Mouse (Mus musculus) neural tube, embryonic 12.5 days (tissue): ENCODE measurements at regions not wholly inside any gene's neighbourhood (a gene's known extent, or its start where the extent isn't known, plus 50 kb on each side); places are given as distances from the start of the nearest gene placed in this dataset. TPM values are rescaled to one million over a fixed set of nuclear protein-coding genes. Genes with fewer than 3 reads are reported as not detected.

Experiments
- ATAC-seq: fragments of 200-750 bp; cut with Nextera tagmentation; 2 replicates; pipeline ENCODE4 v1.8.0; 2017; ENCODE audit warnings: low read depth, mild to moderate bottlenecking, moderate TSS enrichment, moderate library complexity; ENCODE audit not compliant: low FRiP score
- H3K27ac ChIP-seq: fragments of 300-500 bp; sonication (generic); 2 replicates; pipeline ENCODE4 v1.5.1; 2016
- H3K27me3 ChIP-seq: fragments of 300-500 bp; sonication (generic); replicated peaks from 2 replicates; pipeline ENCODE4 v1.6.1; 2016; ENCODE audit warnings: mild to moderate bottlenecking
- H3K36me3 ChIP-seq: fragments of 300-500 bp; sonication (generic); 2 replicates; pipeline ENCODE4 v1.6.1; 2016; ENCODE audit warnings: mild to moderate bottlenecking
- H3K4me1 ChIP-seq: fragments of 300-500 bp; sonication (generic); 2 replicates; pipeline ENCODE4 v1.6.1; 2016
- H3K4me2 ChIP-seq: fragments of 300-500 bp; sonication (generic); replicated peaks from 2 replicates; pipeline ENCODE4 v1.6.1; 2016; ENCODE audit warnings: mild to moderate bottlenecking
- H3K4me3 ChIP-seq: fragments of 300-500 bp; sonication (generic); 2 replicates; pipeline ENCODE4 v1.5.1; 2016
- H3K9ac ChIP-seq: fragments of 300-500 bp; sonication (generic); 2 replicates; pipeline ENCODE4 v1.6.1; 2016; ENCODE audit warnings: mild to moderate bottlenecking
- H3K9me3 ChIP-seq: fragments of 300-500 bp; sonication (generic); 2 replicates; pipeline ENCODE4 v1.6.1; 2016; ENCODE audit warnings: mild to moderate bottlenecking
- WGBS: fragments of 180-500 bp; shearing (Covaris S2); methylation state at CpG from one replicate; pipeline ENCODE4 v1.1.7; 2016; 5-methylcytosine and 5-hydroxymethylcytosine counted together
- microRNA-seq: library from miRNA; unstranded; fragments of <30 nt; microRNA quantifications from one replicate; pipeline ENCODE4, GENCODE M21; 2017

DNA sequence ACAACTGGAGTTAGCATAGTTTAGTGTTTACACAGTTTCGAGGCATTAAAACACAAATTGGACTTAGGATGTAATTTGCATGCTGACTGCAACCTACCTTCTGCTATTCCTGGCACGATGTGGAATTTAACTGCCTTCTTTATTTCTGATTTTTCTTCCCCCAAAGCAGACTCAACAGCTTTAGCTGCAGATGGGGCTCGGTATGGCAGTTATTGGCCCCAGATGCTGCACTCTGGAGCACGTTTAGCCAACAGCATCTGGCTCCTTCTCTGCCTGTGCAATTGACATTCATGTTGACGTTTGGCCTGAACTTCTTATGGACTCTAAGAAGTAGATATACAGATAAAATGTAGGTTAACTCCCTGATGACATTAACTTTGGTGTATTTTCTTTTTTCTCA, 625.8 kb upstream of the Gm597 start:
- Histone ChIP-seq H3K4me2 (no peak overlapping the region), H3K27me3 (no peaks in the 10 kb centered on the region), H3K36me3 (no peaks in the 10 kb centered on the region), H3K9me3 (no peaks in the 10 kb centered on the region), H3K4me3 (no peak overlapping the region), H3K9ac (no peak overlapping the region), H3K4me1 (no peaks in the 10 kb centered on the region), H3K27ac (no peak overlapping the region)
- ATAC-seq: no peak
- whole genome bisulfite sequencing: 73% methylated on average over 5 of the region's 5 CpGs

DNA sequence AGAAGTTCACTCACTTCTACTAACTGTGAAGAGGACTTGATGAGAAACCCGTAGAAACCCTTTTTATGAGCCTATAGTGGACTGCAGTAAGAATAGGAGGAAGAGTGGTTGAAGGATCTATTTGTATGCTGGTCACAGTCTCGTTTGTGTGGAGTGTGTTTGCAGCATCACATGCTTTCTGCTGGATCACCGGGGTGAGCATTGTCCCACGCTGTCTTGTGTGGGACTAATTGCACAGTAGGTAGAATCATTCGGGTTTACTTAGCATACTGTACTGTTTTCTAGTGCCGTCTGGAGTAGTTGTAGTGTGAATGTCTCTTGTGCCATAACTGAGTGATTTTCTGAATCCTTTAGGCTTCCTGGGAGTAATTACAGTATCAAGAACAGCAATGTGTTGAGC, 624.1 kb upstream of the Gm597 start:
- no peaks in the 10 kb centered on the region for H3K9me3 ChIP-seq
- H3K4me1 ChIP-seq: no peaks in the 10 kb centered on the region
- H3K4me3 ChIP-seq: no peak overlapping the region
- no peak overlapping the region for H3K4me2 ChIP-seq
- H3K27me3 ChIP-seq: no peaks in the 10 kb centered on the region
- H3K27ac ChIP-seq: no peak overlapping the region
- no peak overlapping the region for H3K9ac ChIP-seq
- WGBS: 80% methylated on average over 6 of the region's 6 CpGs
- H3K36me3 ChIP-seq: no peaks in the 10 kb centered on the region
- ATAC-seq: no peak

DNA sequence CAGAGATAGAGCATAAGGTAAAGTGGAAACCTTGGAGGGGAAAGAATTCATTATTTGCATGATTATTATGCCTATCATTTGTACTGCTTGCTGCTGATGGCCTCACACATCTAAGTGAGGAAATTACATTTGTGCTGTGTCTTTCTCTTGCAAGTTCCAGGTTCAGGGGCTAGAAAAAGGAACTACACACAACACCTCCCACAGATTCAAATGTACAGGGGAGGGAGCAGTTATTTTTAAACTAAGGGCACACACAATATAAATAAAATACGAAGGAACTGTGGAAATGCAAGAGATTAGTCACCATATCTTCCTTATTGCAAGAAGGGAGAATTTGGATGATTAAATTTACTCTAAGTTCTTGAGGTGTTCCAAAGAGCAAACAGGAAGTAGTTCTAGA, 583.7 kb upstream of the Gm597 start:
- 70% methylated on average over 1 of the region's 1 CpGs for WGBS
- H3K9me3 ChIP-seq: no peaks in the 10 kb centered on the region
- H3K27me3 ChIP-seq: no peaks in the 10 kb centered on the region
- ATAC-seq: no peak
- no peak overlapping the region for H3K27ac ChIP-seq
- no peak overlapping the region for H3K9ac ChIP-seq
- H3K4me2 ChIP-seq: no peak overlapping the region
- no peak overlapping the region for H3K4me3 ChIP-seq
- no peaks in the 10 kb centered on the region for H3K36me3 ChIP-seq
- no peaks in the 10 kb centered on the region for H3K4me1 ChIP-seq

DNA sequence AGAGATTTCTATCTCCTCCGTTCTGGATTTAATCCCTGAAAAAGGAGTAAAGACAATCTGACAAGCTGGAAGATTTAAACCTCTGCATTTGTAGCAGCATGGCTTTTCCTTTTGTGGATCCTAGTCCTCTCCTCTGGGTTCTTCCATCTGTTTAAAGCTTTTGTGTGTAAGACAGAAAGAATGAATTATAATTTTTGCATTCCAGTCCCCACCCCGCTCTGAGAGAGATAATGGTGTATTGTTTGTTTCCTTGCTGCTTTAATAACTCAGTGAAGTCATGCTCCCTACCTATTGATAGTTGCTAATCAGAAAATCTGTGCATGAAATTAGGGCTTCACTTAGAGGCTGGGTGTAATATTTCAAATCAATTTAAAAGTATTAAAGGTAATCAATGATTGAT, 561.5 kb upstream of the Gm597 start:
- H3K9ac ChIP-seq: no peak overlapping the region
- H3K36me3 ChIP-seq: no peaks in the 10 kb centered on the region
- H3K27me3 ChIP-seq: no peaks in the 10 kb centered on the region
- WGBS: 23% methylated on average over 2 of the region's 2 CpGs
- no peak overlapping the region for H3K4me3 ChIP-seq
- H3K9me3 ChIP-seq: no peaks in the 10 kb centered on the region
- no peaks in the 10 kb centered on the region for H3K4me1 ChIP-seq
- H3K27ac ChIP-seq: no peak overlapping the region
- no peak for ATAC-seq
- H3K4me2 ChIP-seq: no peak overlapping the region

DNA sequence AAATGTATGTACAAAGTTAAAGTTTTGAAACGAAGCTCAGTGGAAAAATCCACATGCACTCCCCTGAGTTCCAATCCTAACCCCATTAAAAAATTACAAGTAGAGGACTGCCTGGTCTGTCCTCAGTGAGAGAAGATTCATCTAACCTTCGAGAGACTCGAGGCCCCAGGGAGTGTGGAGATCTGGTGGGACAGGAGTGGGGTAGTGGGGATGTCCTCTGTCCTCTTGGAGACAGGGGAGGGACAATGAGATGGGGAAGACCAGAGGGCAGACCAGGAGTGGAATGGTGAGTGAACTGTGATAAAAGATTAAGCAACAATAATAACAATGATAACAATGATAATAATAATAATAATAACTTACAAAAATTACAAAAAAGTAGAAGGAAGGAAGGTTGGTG, 560.9 kb upstream of the Gm597 start:
- Histone ChIP-seq H3K4me2 (no peak overlapping the region), H3K36me3 (no peaks in the 10 kb centered on the region), H3K4me1 (no peaks in the 10 kb centered on the region), H3K27ac (no peak overlapping the region), H3K9ac (no peak overlapping the region), H3K9me3 (no peaks in the 10 kb centered on the region), H3K4me3 (no peak overlapping the region), H3K27me3 (no peaks in the 10 kb centered on the region)
- ATAC-seq: peak; percentile 53; the same call in 1 of the 2 replicates
- WGBS: 82% methylated on average over 3 of the region's 3 CpGs

DNA sequence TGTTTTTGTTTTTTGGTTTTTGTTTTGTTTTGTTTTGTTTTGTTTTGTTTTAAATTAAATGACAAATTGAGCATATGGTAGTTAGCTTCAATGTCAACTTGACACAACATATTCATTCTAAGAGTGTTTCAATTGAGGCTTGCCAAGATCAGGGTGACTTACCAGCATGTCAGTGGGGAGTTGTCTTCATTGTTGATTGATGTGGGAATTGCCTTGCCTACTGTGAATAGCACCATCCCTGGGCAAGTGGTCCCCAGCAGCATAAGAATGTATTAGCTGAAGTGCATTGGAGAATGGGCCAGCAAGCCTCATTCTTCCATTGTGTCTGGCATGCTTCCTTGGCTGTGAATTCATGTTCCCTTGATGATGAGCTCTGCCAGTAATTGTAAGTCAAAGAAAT, 548.9 kb upstream of the Gm597 start:
- Histone ChIP-seq H3K36me3 (no peaks in the 10 kb centered on the region), H3K9me3 (no peaks in the 10 kb centered on the region), H3K4me3 (no peak overlapping the region), H3K4me1 (no peaks in the 10 kb centered on the region), H3K9ac (no peak overlapping the region), H3K27ac (no peak overlapping the region), H3K4me2 (no peak overlapping the region), H3K27me3 (no peaks in the 10 kb centered on the region)
- ATAC-seq: no peak

Small RNA genes lying in the stretch of these regions (microRNA-seq; reads per million reads assigned to microRNA genes)
- not detected for gene Gm23785
